Mouse (Mus musculus): ENCODE data around the gene Ttll1.

DNA sequence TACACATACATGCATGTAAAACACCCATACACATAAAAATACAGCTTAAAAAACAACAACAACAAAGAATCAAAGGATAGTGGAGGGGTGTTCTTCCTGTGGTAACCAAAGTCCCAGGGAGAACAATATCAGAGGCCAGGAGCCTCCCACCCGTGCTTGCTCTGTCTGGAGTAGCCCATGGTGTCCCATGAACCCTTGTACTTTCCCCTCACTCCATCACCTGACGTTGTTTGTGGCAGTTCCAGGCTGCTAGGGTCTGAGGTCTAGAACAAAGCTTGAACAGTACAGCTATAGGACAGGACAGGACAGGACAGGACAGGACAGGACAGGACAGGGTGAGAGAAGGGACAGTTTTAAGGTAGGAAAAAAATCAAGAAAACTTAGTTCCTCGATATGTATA is 32.6 kb downstream of the Ttll1 start:
- TF ChIP-seq CTCF (IDR thresholded peaks at IDR 0.05; ENCODE audit: low read depth) (no peak), EP300 (IDR thresholded peaks at IDR 0.05; ENCODE audit: low read depth) (no peak)

Measured in heart, postnatal 0 days (tissue).